Mouse (Mus musculus): Measurements from ENCODE around the gene Gm20403.

DNA sequence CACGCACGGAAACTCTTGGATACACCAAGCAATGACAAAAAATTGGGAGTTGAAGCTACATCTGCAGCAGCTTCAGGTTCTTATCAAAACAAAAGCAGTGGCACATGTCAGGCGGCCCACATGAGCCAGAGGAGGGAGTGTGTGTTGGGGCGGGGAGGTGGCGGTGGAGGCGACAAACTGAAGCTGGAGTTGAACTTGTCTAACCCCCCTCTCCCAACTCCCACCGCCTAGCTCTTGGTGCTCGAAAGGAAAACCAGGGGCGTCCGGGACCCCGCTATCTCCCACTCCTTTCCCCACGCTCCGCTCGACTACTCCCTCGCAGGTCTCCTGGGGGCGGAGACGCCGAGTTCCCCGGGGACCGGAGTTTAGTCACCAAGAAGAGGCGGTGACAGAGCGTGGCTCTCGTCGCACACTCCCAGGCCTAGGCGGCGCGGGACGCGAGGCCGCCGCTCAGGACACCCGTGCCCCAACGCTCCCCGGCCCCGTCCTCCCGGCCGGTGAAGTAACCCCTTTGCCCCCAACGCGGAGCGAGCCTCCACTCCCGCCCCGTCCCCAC, 1.6 kb downstream of the Gm20403 start:
- no peak for TF ChIP-seq CTCF (IDR thresholded peaks at IDR 0.05; ENCODE audit: extremely low read depth, insufficient read depth, low read length)
- no peak for TF ChIP-seq POLR2A (IDR thresholded peaks at IDR 0.05; ENCODE audit: extremely low read depth, insufficient read depth, low read length)
